Mouse (Mus musculus) G1E-ER4 (cell line): ENCODE results near the gene Adsl. TPM values are rescaled to one million over a fixed set of nuclear protein-coding genes. Genes with fewer than 3 reads are reported as not detected.

ENCODE experiments used
- GATA1 ChIP-seq: IDR thresholded peaks from one replicate; pipeline ENCODE4 v1.8.0; 2012; ENCODE audit warnings: low read length, inconsistent platforms
- polyA plus RNA-seq: library from polyadenylated mRNA; stranded (reverse); fragments of >175 nt; gene quantifications from 2 replicates; pipeline ENCODE4 v1.2.3, GENCODE M21; 2012

Adsl gene
- polyA plus RNA-seq, 1 experiment: 30.3 TPM

- no peak for TF ChIP-seq GATA1
These were observed 35.0 kb downstream of the Adsl start for GRCm38 (mm10) chr15:80983264-80983663.

DNA sequence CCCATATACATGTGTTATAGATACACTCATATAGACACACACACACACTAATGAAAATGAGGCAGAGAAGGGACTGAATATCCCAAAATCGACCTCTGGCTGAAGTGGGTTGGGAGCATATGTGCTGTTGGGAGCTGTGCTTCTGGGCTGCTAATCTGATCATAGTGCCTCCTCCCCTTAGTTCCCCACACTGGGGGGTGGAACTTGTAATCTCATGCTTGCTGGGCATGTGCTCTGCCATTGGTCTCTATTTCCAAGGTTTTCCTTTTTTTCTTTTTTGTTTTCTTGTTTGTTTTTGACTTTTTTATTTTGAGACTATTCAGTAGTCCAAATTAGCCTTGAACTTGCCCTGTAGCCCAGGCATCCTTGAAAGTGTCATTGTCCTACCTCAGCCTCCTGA, 40.0 kb downstream of the Adsl start:
- no peak for TF ChIP-seq GATA1

GRCm38 (mm10) chr15:80989712-80990111, 41.4 kb downstream of the Adsl start:
- TF ChIP-seq GATA1: no peak

DNA sequence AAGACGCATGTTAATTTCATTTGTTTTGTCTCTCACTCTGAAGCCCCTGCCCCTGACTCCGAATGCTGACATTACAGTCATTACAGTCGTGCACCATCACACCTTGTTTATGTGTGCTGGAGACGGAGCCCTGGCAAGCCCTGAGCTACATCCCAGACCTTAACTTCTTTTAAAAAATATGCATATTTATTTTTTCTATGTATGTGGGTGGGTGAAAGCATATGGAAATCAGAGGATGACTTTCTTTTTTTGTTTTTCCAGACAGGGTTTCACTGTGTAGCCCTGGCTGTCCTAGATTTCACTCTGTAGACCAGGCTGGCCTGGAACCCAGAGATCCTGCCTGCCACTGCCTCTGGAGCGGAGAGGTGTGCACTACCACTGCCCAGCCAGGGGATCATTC, 46.7 kb downstream of the Adsl start:
- no peak for TF ChIP-seq GATA1

DNA sequence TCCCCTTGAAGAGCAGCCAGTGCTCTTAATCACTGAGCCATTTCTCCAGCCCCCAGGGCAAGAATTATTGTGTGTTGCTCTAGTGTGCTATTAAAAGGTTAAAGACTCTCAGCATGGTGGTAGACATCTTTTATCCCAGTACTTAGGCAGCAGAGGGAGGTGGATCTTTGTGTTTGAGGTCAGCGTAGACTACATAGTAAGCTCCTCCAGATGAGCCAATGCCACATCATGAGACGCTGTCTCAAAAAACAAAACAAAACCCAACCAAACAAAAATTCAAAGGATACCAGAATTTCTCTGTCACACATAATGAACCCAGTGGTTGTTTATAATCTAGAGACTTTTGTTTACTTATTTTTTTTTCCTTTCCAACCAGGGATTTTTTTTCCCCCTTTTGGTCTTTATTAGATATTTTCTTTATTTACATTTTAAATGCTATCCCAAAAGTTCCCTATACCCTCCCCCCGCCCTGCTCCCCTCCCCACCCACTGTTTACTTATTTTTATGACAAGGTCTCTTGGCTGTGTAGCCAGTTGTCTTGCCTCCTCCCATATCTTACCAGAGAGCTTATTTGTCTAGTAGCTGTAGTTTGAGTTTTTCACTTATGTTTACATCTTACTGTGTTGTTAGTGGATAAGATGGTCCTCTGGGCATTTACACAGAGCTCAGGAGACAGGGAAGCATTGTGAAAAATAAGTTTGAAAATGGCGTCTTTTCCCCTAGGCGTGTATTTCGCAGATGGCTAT, 48.0 kb downstream of the Adsl start:
- TF ChIP-seq GATA1: no peak

GRCm38 (mm10) chr15:80997077-80997476, 48.8 kb downstream of the Adsl start:
- no peak for TF ChIP-seq GATA1

GRCm38 (mm10) chr15:81000419-81001138, 52.3 kb downstream of the Adsl start:
- no peak for TF ChIP-seq GATA1

- TF ChIP-seq GATA1: no peak
These were observed 57.9 kb downstream of the Adsl start for GRCm38 (mm10) chr15:81006127-81006735.

- no peak for TF ChIP-seq GATA1
These were observed 59.0 kb downstream of the Adsl start for GRCm38 (mm10) chr15:81007339-81007738.

DNA sequence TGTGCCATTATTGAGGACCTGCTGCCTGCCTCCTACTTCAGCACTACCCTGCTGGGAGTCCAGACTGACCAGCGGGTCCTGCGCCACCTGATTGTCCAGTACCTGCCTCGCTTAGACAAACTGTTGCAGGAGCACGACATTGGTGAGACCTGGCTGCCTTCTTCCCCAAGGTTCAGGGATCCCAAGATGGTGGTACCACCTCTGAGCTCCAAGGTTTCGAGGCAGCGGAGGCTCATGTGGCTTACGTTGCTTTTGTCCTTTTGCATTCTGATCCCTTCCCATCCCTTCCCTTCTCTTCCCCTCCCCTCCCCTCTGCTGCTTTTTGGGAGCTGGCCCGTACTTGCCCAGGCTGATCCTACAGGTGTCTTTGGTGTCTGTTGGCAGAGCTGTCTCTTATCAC, 59.6 kb downstream of the Adsl start:
- no peak for TF ChIP-seq GATA1

- TF ChIP-seq GATA1: no peak
These were observed 60.4 kb downstream of the Adsl start for GRCm38 (mm10) chr15:81008689-81009123.

- no peak for TF ChIP-seq GATA1
These were observed 61.8 kb downstream of the Adsl start for GRCm38 (mm10) chr15:81010114-81010513.

- no peak for TF ChIP-seq GATA1
These were observed 63.2 kb downstream of the Adsl start for GRCm38 (mm10) chr15:81011523-81011922.

GRCm38 (mm10) chr15:81012359-81012758, 64.1 kb downstream of the Adsl start:
- no peak for TF ChIP-seq GATA1

DNA sequence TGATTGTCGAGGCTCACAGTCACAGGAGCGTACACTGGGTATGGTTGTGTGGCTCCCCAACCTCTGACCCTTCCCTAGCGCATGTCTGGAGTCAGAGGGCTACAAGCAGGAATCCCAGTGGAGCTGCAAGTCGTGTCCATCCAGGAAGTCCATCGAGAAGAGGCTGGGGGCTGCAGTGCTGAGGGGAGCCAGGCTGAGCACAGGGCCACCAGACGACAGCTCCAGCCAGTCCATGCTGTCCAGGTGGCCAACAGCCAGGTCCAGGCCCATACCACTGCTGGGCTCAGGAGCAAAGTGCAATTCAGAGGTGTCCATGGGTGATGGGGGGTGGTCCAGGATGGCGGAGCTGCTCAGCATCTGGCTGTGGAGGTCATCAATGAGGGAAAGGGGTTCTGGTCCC, 64.9 kb downstream of the Adsl start:
- TF ChIP-seq GATA1: no peak

GRCm38 (mm10) chr15:81015068-81015744, 66.9 kb downstream of the Adsl start:
- no peak for TF ChIP-seq GATA1
